Mouse (Mus musculus): ENCODE results near the gene Exoc3l4. TPM values are rescaled to one million over a fixed set of nuclear protein-coding genes. Genes with fewer than 3 reads are reported as not detected.

Exoc3l4 gene
- polyA plus RNA-seq (2012; rRNA removed) = 38.1 and 39.5 TPM in 2 replicates

GRCm38 (mm10) chr12:111416921-111417779, at the start of gene Exoc3l4:
TSS of gene Exoc3l4 (plus strand) at chr12:111417017.

GRCm38 (mm10) chr12:111377376-111377973, 39.3 kb upstream of the Exoc3l4 start, which contains the start of gene Cdc42bpb:
TSS of gene Cdc42bpb (minus strand) at chr12:111377718.

GRCm38 (mm10) chr12:111406622-111407021, 10.2 kb upstream of the Exoc3l4 start, which contains the start of gene Lbhd2:
TSS of gene Lbhd2 (plus strand) at chr12:111406809.

DNA sequence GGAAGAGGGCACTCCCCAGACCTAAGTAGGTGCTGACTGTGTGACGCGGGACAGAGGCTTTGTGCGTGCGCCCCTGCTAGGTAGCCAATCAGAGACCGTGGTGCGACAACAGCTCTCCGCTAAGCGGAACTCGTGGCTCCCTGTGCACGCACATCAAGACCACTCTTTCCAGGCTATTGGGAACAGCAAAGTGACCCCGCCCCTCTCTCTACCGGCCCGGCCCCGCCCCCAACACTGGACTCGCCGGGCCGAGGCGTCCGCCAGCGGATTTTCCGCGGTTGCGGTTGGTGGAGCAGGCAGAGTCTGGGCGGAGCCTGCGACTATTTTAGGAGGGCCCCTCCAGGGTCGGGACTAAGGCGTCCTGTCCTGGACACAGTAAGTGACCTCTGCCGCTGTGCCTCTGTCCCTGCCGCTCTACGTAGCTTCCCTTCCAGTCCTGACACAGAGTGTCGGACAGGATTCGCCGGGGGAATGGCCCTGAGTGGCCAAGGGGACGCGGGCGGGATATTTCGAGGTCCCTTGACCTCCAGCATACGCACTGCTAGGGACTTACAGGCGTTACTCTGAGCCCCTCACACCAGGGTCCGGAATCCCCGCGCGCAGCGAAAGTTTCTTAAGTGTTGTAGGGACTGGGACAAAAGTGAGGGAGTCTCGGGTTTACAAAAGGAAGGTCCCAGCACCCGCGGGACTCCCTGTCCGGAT, 25.6 kb downstream of the Exoc3l4 start, which contains the start of gene Tnfaip2:
TSS of gene Tnfaip2 (plus strand) at position 161 of the 702 bp plus-strand sequence.

Other genes with a start within 250 kb of the Exoc3l4 start
- gene 4930595D18Rik, start 232.5 kb upstream of the Exoc3l4 start, polyA plus RNA-seq (2012; rRNA removed) = not detected in 2 replicates
- gene Amn, start 145.9 kb upstream of the Exoc3l4 start, polyA plus RNA-seq (2012; rRNA removed) = 2.4 and 3.2 TPM in 2 replicates
- gene Cdc42bpb, start 39.3 kb upstream of the Exoc3l4 start, polyA plus RNA-seq (2012; rRNA removed) = 408 and 436 TPM in 2 replicates
- 0.73 and 0.99 TPM in 2 replicates for gene Lbhd2, start 10.2 kb upstream of the Exoc3l4 start, polyA plus RNA-seq (2012; rRNA removed)
- gene Tnfaip2, start 25.5 kb downstream of the Exoc3l4 start, polyA plus RNA-seq (2012; rRNA removed) = 31.6 and 33.1 TPM in 2 replicates
- 17.8 and 26.1 TPM in 2 replicates for gene Gm266, start 68.8 kb downstream of the Exoc3l4 start, polyA plus RNA-seq (2012; rRNA removed)
- gene Eif5, start 121.0 kb downstream of the Exoc3l4 start, polyA plus RNA-seq (2012; rRNA removed) = 68.4 and 144 TPM in 2 replicates
- gene Mark3, start 157.5 kb downstream of the Exoc3l4 start, polyA plus RNA-seq (2012; rRNA removed) = 37.1 and 48.7 TPM in 2 replicates

All from ovary, adult 2 months (tissue).